Mouse (Mus musculus): Measurements from ENCODE around the gene Stmn1.

- no peak for TF ChIP-seq POLR2A (IDR thresholded peaks at IDR 0.05; ENCODE audit: low read depth, low read length)
- TF ChIP-seq CTCF (IDR thresholded peaks at IDR 0.05; ENCODE audit: extremely low read depth, insufficient read length, insufficient replicate concordance, low read depth, low read length) = no peak
These were observed 17.5 kb upstream of the Stmn1 start for GRCm38 (mm10) chr4:134450392-134451195.
